ENCODE assay signal across 9 mouse cellular contexts in genomic region chr1:186116086-186116600, GRCm38 (mm10). TPM values are rescaled to one million over a fixed set of nuclear protein-coding genes. Genes with fewer than 3 reads are reported as not detected.
A peak's percentile ranks its signal among the peaks of the same experiment; 100 is the strongest.
DNase-seq lines count a peak whose midpoint lies in the region; ATAC-seq and TF ChIP-seq lines count a peak whose summit lies in the region.
"Had no signal": no experiment of that assay in that cellular context is flagged by ENCODE, and none has a peak within 500 bp of the region (broad histone marks: within the 10 kb centered on the region; RNA-seq: fewer than 3 reads in every experiment).

No protein-coding gene starts in this region.

- H3K9ac ChIP-seq in kidney, postnatal 0 days (ENCODE audit: low read depth, low read length), result no peak overlapping the region
- no peak overlapping the region for H3K9ac ChIP-seq in intestine, embryonic 16.5 days (ENCODE audit: low read depth, low read length)
- H3K9ac ChIP-seq in neural tube, embryonic 15.5 days (replicated peaks), result no peak overlapping the region

- no peak overlapping the region for H3K27ac ChIP-seq in kidney, postnatal 0 days
- H3K27ac ChIP-seq in cortical plate, adult 2 months (ENCODE audit: insufficient read depth, low read length), result no peak overlapping the region
- H3K27ac ChIP-seq in intestine, embryonic 16.5 days (ENCODE audit: low read length), result no peak overlapping the region
- peak overlapping the region; percentile 93 for H3K27ac ChIP-seq in neural tube, embryonic 15.5 days (replicated peaks)

- H3K9me3 ChIP-seq in kidney, postnatal 0 days (replicated peaks; ENCODE audit: low read length), result no peaks in the 10 kb centered on the region
- no peaks in the 10 kb centered on the region for H3K9me3 ChIP-seq in intestine, embryonic 16.5 days (ENCODE audit: control insufficient read depth, low read length)
- H3K9me3 ChIP-seq in neural tube, embryonic 15.5 days (replicated peaks), result no peaks in the 10 kb centered on the region

- no peak for DNase-seq in kidney, postnatal 0 days (ENCODE audit: low spot score)
- DNase-seq in kidney, postnatal 36 days, result no peak
- DNase-seq in urinary bladder, postnatal 14 days (ENCODE audit: low spot score), result no peak
- DNase-seq: adrenal gland, adult 2 months had no signal

- H3K27me3 ChIP-seq in kidney, postnatal 0 days (ENCODE audit: insufficient read depth, low read length), result no peaks in the 10 kb centered on the region
- H3K27me3 ChIP-seq in intestine, embryonic 16.5 days (replicated peaks; ENCODE audit: control insufficient read depth, insufficient read depth, low read length), result no peaks in the 10 kb centered on the region
- H3K27me3 ChIP-seq in neural tube, embryonic 15.5 days (replicated peaks), result no peaks in the 10 kb centered on the region

- ATAC-seq in kidney, postnatal 0 days (replicated peaks; ENCODE audit: low FRiP score, low read depth), result no peak
- ATAC-seq in intestine, embryonic 16.5 days, result no peak
- ATAC-seq in neural tube, embryonic 15.5 days (ENCODE audit: low FRiP score), result no peak
- no peak for ATAC-seq in inflammation-experienced regulatory T-cells, adult 6 months
- no peak for ATAC-seq in CD4-positive, CD25-positive, alpha-beta regulatory T cell, adult 4 months

- no peaks in the 10 kb centered on the region for H3K36me3 ChIP-seq in kidney, postnatal 0 days (ENCODE audit: insufficient read depth, low read length)
- H3K36me3 ChIP-seq in intestine, embryonic 16.5 days (ENCODE audit: control insufficient read depth, insufficient read depth, low read length), result no peaks in the 10 kb centered on the region
- 0 out of 2 replicates have a peak, but pooled peaks cover 6% of the 10 kb centered on the region for H3K36me3 ChIP-seq in neural tube, embryonic 15.5 days

- no peak overlapping the region; the same call in 1 of the 2 replicates for H3K4me3 ChIP-seq in kidney, postnatal 0 days (replicated peaks; ENCODE audit: low read depth, low read length)
- H3K4me3 ChIP-seq in cortical plate, adult 2 months (ENCODE audit: insufficient read depth, low read length), result peak overlapping the region; percentile 87; the same call in 1 of the 2 replicates
- peak overlapping the region; percentile 77 for H3K4me3 ChIP-seq in intestine, embryonic 16.5 days (ENCODE audit: low read length)
- H3K4me3 ChIP-seq in neural tube, embryonic 15.5 days (replicated peaks), result peak overlapping the region; percentile 80

- TF ChIP-seq POLR2A in cortical plate, adult 2 months (IDR thresholded peaks at IDR 0.05; ENCODE audit: extremely low read depth, insufficient read depth, low read length), result no peak

- 0 out of 2 replicates have a peak, but pooled peaks cover 3% of the 10 kb centered on the region for H3K4me1 ChIP-seq in kidney, postnatal 0 days (replicated peaks; ENCODE audit: insufficient read depth, low read length)
- no peaks in the 10 kb centered on the region for H3K4me1 ChIP-seq in cortical plate, adult 2 months (ENCODE audit: control insufficient read depth, insufficient read depth, low read length)
- peaks cover 4% of the 10 kb centered on the region; the same call in 1 of the 2 replicates for H3K4me1 ChIP-seq in intestine, embryonic 16.5 days (ENCODE audit: control insufficient read depth, insufficient read depth, low read length)
- peaks cover 16% of the 10 kb centered on the region for H3K4me1 ChIP-seq in neural tube, embryonic 15.5 days

- WGBS in kidney, postnatal 0 days, result 72% methylated on average over 7 of the region's 7 CpGs
- WGBS in intestine, embryonic 16.5 days, result 75% methylated on average over 7 of the region's 7 CpGs
- WGBS in neural tube, embryonic 15.5 days, result 65% methylated on average over 7 of the region's 7 CpGs

- H3K4me2 ChIP-seq in kidney, postnatal 0 days (ENCODE audit: low read length), result peak overlapping the region; percentile 92
- peak overlapping the region; percentile 85 for H3K4me2 ChIP-seq in intestine, embryonic 16.5 days (ENCODE audit: low read depth, low read length)
- peak overlapping the region; percentile 79 for H3K4me2 ChIP-seq in neural tube, embryonic 15.5 days

- no peak for TF ChIP-seq CTCF in kidney, postnatal 0 days (IDR thresholded peaks at IDR 0.05; ENCODE audit: low read depth)
- no peak for TF ChIP-seq CTCF in cortical plate, adult 2 months (IDR thresholded peaks at IDR 0.05; ENCODE audit: extremely low read depth, insufficient read depth, low read length)

RNA-seq across cellular contexts. Expression of gene Lyplal1, which starts 1.0 kb away (rescaled TPM):
- 32.1 and 35.0 TPM in 2 replicates for polyA plus RNA-seq in kidney, postnatal 0 days (2015; fragmentation: Nextera tagmentation; extraction: Ambion mirVana)
- 8.2 and 8.3 TPM in 2 replicates for polyA plus RNA-seq in cortical plate, adult 2 months (2012; rRNA removed)
- 18.3 and 22.7 TPM in 2 replicates for polyA plus RNA-seq in intestine, embryonic 16.5 days (2015; fragmentation: Nextera tagmentation; extraction: Ambion mirVana)
- polyA plus RNA-seq in neural tube, embryonic 15.5 days (2015; fragmentation: Nextera tagmentation; extraction: Ambion mirVana), result 16.2 and 16.3 TPM in 2 replicates
- not detected for polyA plus RNA-seq in inflammation-experienced regulatory T-cells, adult 6 months (2017; shearing (Covaris generic))
- not detected for polyA plus RNA-seq in CD4-positive, CD25-positive, alpha-beta regulatory T cell, adult 4 months (2017; shearing (Covaris generic))
